Mouse (Mus musculus) adrenal gland, postnatal 25 days (tissue): Measurements from ENCODE around the gene Mettl7a3. TPM values are rescaled to one million over a fixed set of nuclear protein-coding genes. Genes with fewer than 3 reads are reported as not detected.
"Not testable (repeated sequence)": the region's sequence is repeated elsewhere in the genome, so short reads cannot be mapped to it uniquely, and the experiment has no call there.

Source experiments
- DNase-seq: peaks from one replicate; pipeline ENCODE4 v3.0.0; 2021; ENCODE audit warnings: mixed read lengths
- long read RNA-seq: library from polyadenylated mRNA; stranded (forward); transcript quantifications from one replicate; pipeline ENCODE4 v2.0.0, GENCODE M21; 2021
- total RNA-seq: library from RNA; stranded (reverse); gene quantifications from 2 replicates; pipeline ENCODE4 v1.2.3, GENCODE M21; 2021

Gene Mettl7a3
- not detected in 2 replicates for total RNA-seq
- long read RNA-seq = 0 reads

- no peak for DNase-seq
Observed at GRCm38 (mm10) chr15:100334629-100335028, at the start of gene Mettl7a3. Gene Mettl7a3, plus strand, starts transcription at chr15:100334929.

- DNase-seq = no peak
Observed at GRCm38 (mm10) chr15:100288980-100289379, 45.7 kb upstream of the Mettl7a3 start.

- no peak for DNase-seq
Observed at GRCm38 (mm10) chr15:100290858-100291257, 43.9 kb upstream of the Mettl7a3 start.

GRCm38 (mm10) chr15:100292326-100292725 lies 42.4 kb upstream of the Mettl7a3 start:
- no peak for DNase-seq

- no peak for DNase-seq
Observed at GRCm38 (mm10) chr15:100297856-100298255, 36.9 kb upstream of the Mettl7a3 start.

GRCm38 (mm10) chr15:100300499-100300898 lies 34.2 kb upstream of the Mettl7a3 start:
- DNase-seq = no peak

GRCm38 (mm10) chr15:100301556-100301955 lies 33.2 kb upstream of the Mettl7a3 start:
- no peak for DNase-seq

GRCm38 (mm10) chr15:100303428-100304018 lies 31.2 kb upstream of the Mettl7a3 start:
- no peak for DNase-seq

GRCm38 (mm10) chr15:100304019-100304991 lies 30.4 kb upstream of the Mettl7a3 start, which contains the start of gene Mettl7a1:
Gene Mettl7a1, plus strand, starts transcription at chr15:100304140.
- peak; percentile 87 for DNase-seq

GRCm38 (mm10) chr15:100306201-100306600 lies 28.5 kb upstream of the Mettl7a3 start:
- no peak for DNase-seq

- not testable (repeated sequence) for DNase-seq
Observed at GRCm38 (mm10) chr15:100307438-100308096, 27.2 kb upstream of the Mettl7a3 start.

- DNase-seq = no peak
Observed at GRCm38 (mm10) chr15:100312346-100312745, 22.4 kb upstream of the Mettl7a3 start.

- DNase-seq = no peak
Observed at GRCm38 (mm10) chr15:100314448-100315145, 20.1 kb upstream of the Mettl7a3 start.

GRCm38 (mm10) chr15:100318014-100318671 lies 16.6 kb upstream of the Mettl7a3 start:
- not testable (repeated sequence) for DNase-seq

- DNase-seq = no peak
Observed at GRCm38 (mm10) chr15:100319884-100320283, 14.8 kb upstream of the Mettl7a3 start.

GRCm38 (mm10) chr15:100320295-100320905 lies 14.3 kb upstream of the Mettl7a3 start:
- peak; percentile 7 for DNase-seq

GRCm38 (mm10) chr15:100321134-100321533 lies 13.6 kb upstream of the Mettl7a3 start:
- DNase-seq = peak; percentile 37

GRCm38 (mm10) chr15:100324021-100324591 lies 10.6 kb upstream of the Mettl7a3 start:
- DNase-seq = no peak

GRCm38 (mm10) chr15:100325235-100325634 lies 9.5 kb upstream of the Mettl7a3 start:
- no peak for DNase-seq

- DNase-seq = not testable (repeated sequence)
Observed at GRCm38 (mm10) chr15:100328089-100328488, 6.6 kb upstream of the Mettl7a3 start.

GRCm38 (mm10) chr15:100329336-100329735 lies 5.4 kb upstream of the Mettl7a3 start:
- DNase-seq = not testable (repeated sequence)
